Mouse (Mus musculus): Measurements from ENCODE around the gene Fhl1. TPM values are rescaled to one million over a fixed set of nuclear protein-coding genes. Genes with fewer than 3 reads are reported as not detected.

The Fhl1 gene
- total RNA-seq, 2 experiments from 2014 or later, result 70.5 to 113 TPM

Other genes starting within 250 kb of the Fhl1 start
- not detected for gene Gm10477, start 207.0 kb upstream of the Fhl1 start, total RNA-seq (2021)
- not detected for gene Gm648, start 182.2 kb upstream of the Fhl1 start, total RNA-seq (2021)
- gene Mmgt1, start 133.7 kb upstream of the Fhl1 start, total RNA-seq (2021), result 10 to 100 TPM; 26.0 to 26.8 TPM
- gene Slc9a6, start 122.0 kb upstream of the Fhl1 start, total RNA-seq (2021), result 100 to 1,000 TPM in 1 of 2 experiments, 10 to 100 TPM in 1; 97.3 to 103 TPM
- under 1 TPM in 1 of 2 experiments, not detected in 1; 0.10 TPM for gene Map7d3, start 90.5 kb downstream of the Fhl1 start, total RNA-seq (2021)
- gene Adgrg4, start 138.4 kb downstream of the Fhl1 start, total RNA-seq (2021), result not detected

All from left cerebral cortex, postnatal 36 days (tissue).